Mouse (Mus musculus) cerebellum, adult 18-20 months (tissue): Measurements from ENCODE around the gene 9130230L23Rik.

Experiments used
- DNase-seq, 2 experiments: peaks; one replicate each; pipeline ENCODE4 v3.0.0; 2021

Gene 9130230L23Rik

DNA sequence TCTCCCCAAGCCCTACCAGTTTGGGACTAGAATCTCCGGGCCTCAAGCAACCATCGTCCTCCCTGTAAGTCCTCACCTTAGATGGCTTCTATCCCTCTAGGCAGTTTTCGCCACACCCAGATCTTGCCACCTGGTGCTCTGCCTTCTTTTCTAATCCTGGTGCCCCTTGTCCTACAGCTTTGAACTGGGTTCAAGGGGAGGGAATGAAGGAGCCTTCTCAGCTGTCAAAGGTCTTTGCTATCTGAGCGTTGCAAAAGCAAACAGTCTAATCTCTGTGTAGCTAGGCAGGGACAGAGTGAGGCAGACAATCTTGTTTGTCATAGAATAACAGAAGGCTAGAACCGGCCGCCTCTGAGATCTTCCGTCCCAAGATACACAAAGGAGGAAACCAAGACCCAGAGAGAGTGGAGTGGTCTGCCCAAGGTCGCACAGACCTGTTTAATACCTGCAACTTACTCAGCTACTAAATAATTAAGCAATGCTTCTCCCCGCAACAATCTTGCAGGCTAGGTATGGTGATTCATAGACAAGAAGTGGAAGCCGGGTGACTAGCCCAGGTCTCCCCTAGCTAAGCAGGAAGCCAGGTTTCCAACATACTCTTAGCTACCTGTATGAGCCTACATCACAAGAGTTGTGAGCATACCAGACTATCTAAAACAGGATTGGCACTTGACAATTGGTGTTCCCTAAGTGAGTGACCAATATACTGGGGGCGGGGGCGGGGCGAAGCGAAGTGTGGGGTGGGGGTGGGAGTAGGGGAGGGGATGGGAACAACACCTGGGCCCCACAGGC lies at the start of gene 9130230L23Rik:
9130230L23Rik (minus strand) TSS at position 152 of the 792 bp plus-strand sequence.
- DNase-seq = no peak

- DNase-seq = no peak
These were observed 48.9 kb upstream of the 9130230L23Rik start for GRCm38 (mm10) chr5:66052777-66053548.

- DNase-seq = no peak
These were observed 46.8 kb upstream of the 9130230L23Rik start for GRCm38 (mm10) chr5:66050841-66051240.

- no peak for DNase-seq
These were observed 42.3 kb upstream of the 9130230L23Rik start for GRCm38 (mm10) chr5:66046356-66046755.

DNA sequence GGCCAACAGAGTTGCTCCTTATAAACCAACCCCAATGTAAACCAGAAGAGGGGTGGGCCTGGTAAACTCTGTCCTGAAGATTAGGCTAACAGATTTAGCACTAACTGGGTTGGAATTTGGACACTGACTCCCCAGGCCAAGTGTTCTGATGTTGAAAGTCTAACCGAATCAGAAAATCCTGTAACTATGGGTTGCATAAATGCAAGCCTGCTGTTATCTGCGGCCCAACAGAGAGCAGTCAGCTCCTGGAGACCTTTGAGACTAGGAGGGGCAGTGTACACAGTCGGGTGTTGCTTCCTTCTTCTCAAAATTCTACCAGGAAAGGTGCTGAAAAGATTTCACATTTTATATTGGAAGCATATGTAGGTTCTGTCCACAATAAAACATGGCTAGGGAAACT lies 39.8 kb upstream of the 9130230L23Rik start:
- no peak for DNase-seq

- DNase-seq = no peak
These were observed 38.7 kb upstream of the 9130230L23Rik start for GRCm38 (mm10) chr5:66042651-66043340.

DNA sequence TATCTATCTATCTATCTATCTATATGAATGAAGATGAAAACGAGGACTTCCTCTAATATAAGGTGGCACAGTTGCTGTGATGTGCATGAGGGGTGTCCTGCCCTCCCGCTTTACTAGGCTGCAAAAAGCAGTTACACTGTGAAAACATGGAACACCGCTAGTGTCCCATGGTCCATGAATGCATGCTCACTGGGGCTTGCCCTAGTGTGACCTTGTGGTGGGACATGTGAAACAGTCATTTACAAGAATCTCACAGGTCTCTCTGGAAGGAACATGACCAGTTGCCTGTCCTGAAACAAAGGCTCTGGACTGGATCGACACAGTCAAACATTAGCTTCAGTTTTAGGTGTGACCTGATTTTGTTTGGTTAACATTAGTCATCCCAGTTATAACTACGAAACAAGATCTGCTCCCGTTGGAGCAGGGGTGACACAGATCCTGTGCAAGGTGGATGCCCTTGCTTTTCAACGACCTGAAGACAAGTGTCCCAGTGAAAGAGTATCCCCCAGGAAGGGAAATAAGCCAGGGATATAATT lies 36.7 kb upstream of the 9130230L23Rik start:
- no peak for DNase-seq

GRCm38 (mm10) chr5:66039813-66040212 lies 35.7 kb upstream of the 9130230L23Rik start:
- DNase-seq = no peak

DNA sequence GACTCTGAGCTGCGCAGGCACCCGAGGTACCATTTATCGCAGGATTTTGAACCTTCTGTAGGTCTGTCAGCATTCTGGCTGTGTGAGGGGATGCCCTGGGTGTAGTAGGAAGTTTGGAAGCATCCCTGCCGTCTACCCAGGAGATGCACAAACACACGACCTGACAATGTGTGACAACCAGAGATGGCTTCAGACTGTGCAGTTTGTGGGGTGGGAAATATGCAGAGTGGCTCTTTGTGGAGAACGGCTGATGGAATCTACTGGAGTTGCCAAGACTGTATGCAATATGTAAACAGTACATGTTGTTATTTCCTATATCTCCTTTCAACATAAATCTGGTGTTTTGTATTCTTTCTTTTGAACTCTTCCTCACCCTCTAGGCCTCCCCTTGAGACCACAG lies 33.0 kb upstream of the 9130230L23Rik start:
- no peak for DNase-seq

GRCm38 (mm10) chr5:66036440-66037054 lies 32.5 kb upstream of the 9130230L23Rik start:
- DNase-seq = no peak

GRCm38 (mm10) chr5:66034375-66035195 lies 30.5 kb upstream of the 9130230L23Rik start:
- no peak for DNase-seq

DNA sequence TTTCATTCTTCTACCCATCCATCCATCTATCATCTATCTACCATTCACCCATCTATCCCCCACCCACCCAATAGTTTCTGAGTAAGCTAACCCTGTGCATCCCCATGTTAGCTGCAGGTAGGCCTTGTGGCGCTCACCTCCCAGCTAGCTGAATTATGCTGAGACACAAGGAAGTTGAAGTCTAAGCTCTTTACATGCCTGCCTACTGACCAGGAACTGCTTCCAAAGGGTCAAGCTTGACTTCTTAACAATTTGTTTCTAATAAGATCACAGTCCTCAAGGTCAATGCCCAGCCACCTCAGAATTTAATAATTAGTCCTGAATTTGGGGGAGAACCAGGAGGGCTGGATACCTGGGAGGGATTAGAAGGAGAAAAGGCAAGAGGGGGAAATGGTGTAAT lies 28.7 kb upstream of the 9130230L23Rik start:
- no peak for DNase-seq

GRCm38 (mm10) chr5:66031699-66032098 lies 27.6 kb upstream of the 9130230L23Rik start:
- DNase-seq = no peak

- DNase-seq = no peak
These were observed 24.1 kb upstream of the 9130230L23Rik start for GRCm38 (mm10) chr5:66028232-66028631.

- no peak for DNase-seq
These were observed 23.1 kb upstream of the 9130230L23Rik start for GRCm38 (mm10) chr5:66027206-66027605.

- DNase-seq = no peak
These were observed 22.7 kb upstream of the 9130230L23Rik start for GRCm38 (mm10) chr5:66026796-66027195.

- DNase-seq = no peak
These were observed 11.4 kb upstream of the 9130230L23Rik start for GRCm38 (mm10) chr5:66015449-66015961.

GRCm38 (mm10) chr5:66014437-66014836 lies 10.4 kb upstream of the 9130230L23Rik start:
- no peak for DNase-seq

DNA sequence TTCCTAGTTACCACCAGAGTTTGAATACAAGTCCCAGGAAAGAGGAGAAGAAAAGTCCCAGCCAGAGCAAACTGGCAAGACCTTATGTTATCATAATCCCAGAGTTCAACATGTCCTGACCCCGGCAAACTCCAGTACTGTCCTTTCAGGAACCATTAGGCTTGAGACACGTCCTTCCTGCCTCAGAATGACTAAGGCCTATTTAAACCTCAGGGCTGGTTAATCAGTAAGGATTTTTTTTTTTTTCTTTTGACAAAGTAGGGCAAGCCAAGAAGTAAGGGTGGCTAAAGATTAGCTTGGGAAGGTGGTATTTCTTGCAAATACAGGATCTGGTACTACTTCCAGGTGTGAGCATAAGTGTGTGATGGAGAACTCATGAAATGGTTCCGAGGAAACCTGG lies 9.9 kb upstream of the 9130230L23Rik start:
- DNase-seq = no peak

GRCm38 (mm10) chr5:66008245-66008967 lies 4.3 kb upstream of the 9130230L23Rik start:
- DNase-seq = no peak
